Mouse (Mus musculus) megakaryocyte-erythroid progenitor cell, adult 5-6 weeks (primary cell): ENCODE measurements around the gene Scrn3. TPM values are rescaled to one million over a fixed set of nuclear protein-coding genes. Genes with fewer than 3 reads are reported as not detected.

ENCODE experiments used
- ATAC-seq: replicated peaks from 2 replicates; pipeline ENCODE4 v1.8.0; 2016; ENCODE audit warnings: mild to moderate bottlenecking, inconsistent platforms; ENCODE audit not compliant: severe bottlenecking, poor library complexity, low FRiP score, low TSS enrichment
- total RNA-seq, 2 experiments: library from RNA; stranded (forward) in 1 of 2; stranded (reverse) in 1 of 2; fragments of 200-1000, 215-1000 nt in 1 of 2; fragments of >200 nt in 1 of 2; fragmentation: Nextera tagmentation in 1 of 2; gene quantifications; 2 replicates each; pipeline ENCODE4 v1.2.3; 2014 to 2017

Gene Scrn3
- total RNA-seq, 2 experiments from 2014 or later, result 38.3 to 79.7 TPM

- peak; percentile 80 for ATAC-seq
These were observed 10.4 kb upstream of the Scrn3 start for GRCm38 (mm10) chr2:73301979-73302378.

GRCm38 (mm10) chr2:73302722-73303121 is 9.7 kb upstream of the Scrn3 start:
- no peak for ATAC-seq

DNA sequence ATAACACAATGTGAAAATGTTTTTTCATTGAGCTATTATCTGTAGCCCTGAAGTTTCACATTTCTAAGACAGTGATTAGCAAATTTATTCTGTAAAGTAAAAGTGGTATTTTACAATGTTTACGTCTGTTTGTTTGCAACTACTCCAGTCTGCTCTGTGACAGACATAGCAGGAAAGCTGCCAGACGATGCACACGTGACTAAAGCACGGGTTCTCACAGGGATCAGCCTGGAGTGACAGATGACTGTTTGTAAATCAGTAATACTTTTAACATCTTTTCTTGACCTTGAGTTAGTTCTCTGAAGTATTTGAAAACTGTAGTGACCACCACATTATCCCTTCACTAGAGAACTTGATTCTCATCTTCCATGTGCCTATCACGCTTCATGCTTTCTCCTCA is 7.9 kb upstream of the Scrn3 start:
- no peak for ATAC-seq

DNA sequence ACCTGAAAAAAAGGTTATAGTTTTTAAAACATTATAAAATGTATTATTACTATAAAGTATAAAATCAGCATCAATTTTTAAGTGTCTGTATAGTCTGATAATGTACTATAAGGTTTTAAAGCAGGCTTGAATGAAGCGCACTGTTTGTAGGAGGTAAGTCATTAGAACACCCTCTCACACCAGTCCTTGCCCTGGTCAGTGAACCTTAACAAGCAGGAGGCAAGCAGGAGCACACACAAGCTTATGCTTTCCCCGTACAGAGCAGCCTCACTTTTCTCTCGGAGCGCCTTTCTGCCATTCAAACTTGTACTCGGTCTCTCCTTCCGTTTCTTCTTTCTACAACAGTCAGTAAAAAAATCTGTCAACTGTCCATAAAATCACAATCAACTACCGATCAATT is 6.4 kb upstream of the Scrn3 start:
- no peak for ATAC-seq

GRCm38 (mm10) chr2:73313117-73313501 is 708 bp downstream of the Scrn3 start:
- ATAC-seq, result peak; percentile 71

- no peak for ATAC-seq
These were observed 1.9 kb downstream of the Scrn3 start for GRCm38 (mm10) chr2:73314311-73314710.

GRCm38 (mm10) chr2:73317426-73317825 is 5.0 kb downstream of the Scrn3 start:
- no peak for ATAC-seq

DNA sequence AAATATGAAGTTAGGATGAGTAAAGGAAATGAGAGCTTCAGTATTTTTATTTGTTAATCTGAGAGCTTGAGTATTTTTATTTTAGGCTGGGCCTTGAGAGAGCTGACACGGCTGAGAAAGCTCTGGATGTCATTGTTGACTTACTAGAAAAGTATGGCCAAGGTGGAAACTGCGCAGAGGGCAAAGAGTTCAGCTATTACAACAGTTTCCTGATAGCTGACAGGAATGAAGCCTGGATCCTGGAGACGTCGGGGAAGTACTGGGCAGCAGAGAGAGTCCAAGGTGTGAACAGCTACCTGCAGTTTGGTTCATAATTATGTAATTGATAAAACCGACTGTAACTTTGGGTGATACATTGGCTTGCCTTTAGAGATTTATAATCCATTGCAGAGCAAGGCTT is 6.8 kb downstream of the Scrn3 start:
- no peak for ATAC-seq

- no peak for ATAC-seq
These were observed 10.6 kb downstream of the Scrn3 start for GRCm38 (mm10) chr2:73322991-73323390.

GRCm38 (mm10) chr2:73325871-73326270 is 13.5 kb downstream of the Scrn3 start:
- no peak for ATAC-seq

DNA sequence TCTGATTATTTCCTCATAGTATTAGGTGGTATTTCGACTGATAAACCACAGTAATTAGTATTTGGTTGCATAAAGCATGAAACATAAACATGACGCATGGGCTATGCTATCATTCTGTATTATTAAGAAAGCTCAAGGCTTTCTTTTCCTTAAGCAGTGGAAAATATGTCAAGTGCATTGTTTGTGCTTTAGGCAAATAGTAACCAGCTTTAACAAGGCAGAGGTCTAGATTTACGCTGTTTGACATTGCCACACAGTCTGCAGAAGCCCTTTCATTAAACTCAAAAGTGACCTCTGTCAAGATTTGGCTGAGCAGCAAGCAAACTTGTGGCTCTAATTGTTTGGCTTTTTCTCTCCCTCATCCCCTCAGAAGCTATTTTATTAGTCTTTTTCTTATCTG is 23.5 kb downstream of the Scrn3 start:
- ATAC-seq, result no peak

DNA sequence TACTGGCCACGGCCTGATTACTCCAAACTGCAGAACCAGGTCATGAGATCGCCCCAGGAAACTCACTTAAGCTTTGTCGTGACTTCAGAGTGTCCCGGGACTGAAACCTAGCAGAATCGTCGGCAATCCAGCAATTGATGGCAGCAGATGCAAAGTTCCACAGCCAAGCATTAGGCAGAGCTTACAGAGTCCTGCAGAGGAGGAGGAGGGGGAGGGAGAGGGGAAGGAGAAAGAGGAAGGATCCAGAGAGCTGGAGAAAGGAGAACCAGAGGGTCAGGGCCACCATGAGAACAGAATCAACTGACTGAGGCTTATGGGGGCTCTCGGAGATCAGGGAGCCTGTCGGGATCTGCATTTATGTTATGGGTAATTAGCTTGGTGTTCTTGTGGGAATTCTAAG is 26.0 kb downstream of the Scrn3 start:
- no peak for ATAC-seq

DNA sequence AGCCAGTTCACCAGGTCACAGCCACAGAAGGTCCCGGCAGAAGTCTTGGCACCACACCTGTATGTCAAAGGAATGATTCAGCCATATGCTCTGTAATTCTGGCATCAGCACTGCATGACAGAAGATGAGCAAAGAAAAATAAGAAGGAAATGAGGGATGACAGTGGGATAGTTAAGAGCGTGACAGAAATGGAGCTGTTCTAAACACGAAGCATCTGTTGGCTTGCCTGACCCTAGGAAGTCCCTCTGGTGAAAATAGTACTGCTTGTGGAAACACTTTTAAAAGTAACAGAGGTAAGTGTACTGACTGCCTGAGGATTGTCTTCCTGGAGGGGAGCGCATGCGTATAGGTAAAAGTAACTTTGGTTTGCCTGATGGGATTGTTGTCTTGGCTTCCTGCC is 31.3 kb downstream of the Scrn3 start:
- no peak for ATAC-seq

GRCm38 (mm10) chr2:73345204-73345603 is 32.8 kb downstream of the Scrn3 start:
- no peak for ATAC-seq

DNA sequence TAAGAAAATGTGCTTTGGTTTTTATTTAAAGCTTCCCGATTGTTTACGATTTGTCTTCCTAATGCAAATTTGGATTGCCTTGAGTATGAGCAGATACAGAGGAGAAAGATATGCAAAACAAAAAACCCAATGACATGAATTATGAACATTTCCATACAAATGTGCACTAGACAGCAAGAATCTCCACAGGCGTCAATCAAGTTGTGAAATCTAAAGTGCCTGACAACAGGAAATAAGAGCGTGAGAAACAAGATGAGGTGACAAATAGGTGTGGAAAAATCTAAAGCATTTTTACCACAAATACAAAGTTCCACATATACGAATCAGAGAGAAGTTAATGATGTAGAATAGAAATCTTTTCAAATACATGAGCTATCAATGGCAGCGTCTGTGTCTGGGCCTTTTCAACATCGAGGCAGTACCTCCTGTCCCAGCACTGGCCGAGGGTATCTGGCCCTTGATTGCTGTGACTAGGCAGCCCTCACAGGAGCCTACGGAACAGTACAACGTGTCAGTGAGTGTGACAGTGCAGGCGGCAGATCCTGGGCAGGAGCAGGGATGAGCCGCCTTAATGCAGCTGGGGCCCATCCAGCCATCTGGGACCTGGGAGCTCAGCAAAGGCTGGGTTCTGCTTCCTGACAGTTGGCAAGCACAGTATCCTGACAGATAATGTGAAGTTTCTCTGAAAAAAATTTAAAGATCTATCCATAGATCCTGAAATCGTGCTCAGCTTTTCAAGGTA is 34.1 kb downstream of the Scrn3 start:
- ATAC-seq, result no peak

DNA sequence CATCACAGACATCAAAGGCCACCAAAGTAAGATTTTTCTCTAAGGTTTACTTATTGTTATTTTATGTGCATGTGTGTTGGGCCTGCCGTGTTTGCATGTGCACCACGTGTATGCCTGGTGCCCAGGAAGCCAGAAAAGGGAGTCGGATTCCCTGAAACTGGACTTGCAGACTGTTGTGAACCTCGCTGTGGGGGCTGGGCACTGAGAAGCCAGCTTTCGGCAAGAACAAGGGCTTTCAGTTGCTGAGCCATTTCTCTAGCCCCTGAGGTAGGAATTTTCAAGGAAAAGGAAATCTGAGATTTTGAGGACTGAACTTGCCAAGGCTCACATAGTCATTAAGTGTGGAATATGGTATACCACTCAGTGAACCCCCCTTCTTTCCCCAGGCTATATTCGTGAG is 34.7 kb downstream of the Scrn3 start:
- no peak for ATAC-seq

GRCm38 (mm10) chr2:73347766-73348165 is 35.4 kb downstream of the Scrn3 start:
- ATAC-seq, result no peak

GRCm38 (mm10) chr2:73348221-73348620 is 35.8 kb downstream of the Scrn3 start:
- no peak for ATAC-seq

GRCm38 (mm10) chr2:73351496-73351895 is 39.1 kb downstream of the Scrn3 start:
- no peak for ATAC-seq

- no peak for ATAC-seq
These were observed 39.5 kb downstream of the Scrn3 start for GRCm38 (mm10) chr2:73351927-73352374.

- ATAC-seq, result no peak
These were observed 44.6 kb downstream of the Scrn3 start for GRCm38 (mm10) chr2:73357004-73357403.

- ATAC-seq, result peak; percentile 97
These were observed 47.5 kb downstream of the Scrn3 start for GRCm38 (mm10) chr2:73359941-73360340.
